Mouse (Mus musculus): ENCODE data around the gene Atr.

Gene Atr

DNA sequence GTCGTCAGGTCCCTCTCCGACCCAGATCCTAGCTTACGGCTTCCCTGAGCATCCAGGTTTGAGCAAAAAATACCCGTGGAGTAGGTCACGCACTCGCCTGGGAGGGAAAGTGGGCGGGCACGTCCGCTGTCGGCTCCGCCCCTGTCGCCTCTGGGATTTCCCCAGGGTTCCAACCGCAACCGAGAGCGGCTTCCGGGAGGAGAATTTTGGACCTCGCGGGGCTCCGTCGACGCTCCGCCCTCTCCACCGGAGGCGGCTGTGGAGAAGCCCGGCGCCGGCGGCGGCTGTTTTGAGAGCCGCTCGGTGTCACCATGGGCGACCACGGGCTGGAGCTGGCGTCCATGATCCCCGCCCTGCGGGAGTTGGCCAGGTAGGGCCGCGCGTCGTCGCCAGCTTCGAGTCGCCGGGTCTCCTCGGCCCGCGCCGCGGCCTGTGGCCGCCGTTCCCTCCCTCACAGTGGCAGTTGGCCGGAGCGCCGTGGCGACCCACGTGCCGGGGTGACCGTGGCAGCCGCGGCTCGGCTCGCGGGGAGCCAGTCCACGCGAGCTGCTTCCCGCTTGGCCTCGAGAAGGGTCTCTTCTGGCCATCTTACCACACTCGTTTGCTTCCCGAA is at the start of gene Atr:
Atr (plus strand) TSS at position 184 of the 613 bp plus-strand sequence.
- peak; percentile 94 for DNase-seq (ENCODE audit: low read depth, low spot score)

GRCm38 (mm10) chr9:95809596-95809995 is 47.8 kb upstream of the Atr start:
- no peak for DNase-seq (ENCODE audit: low read depth, low spot score)

- DNase-seq (ENCODE audit: low read depth, low spot score) = no peak
Measured at GRCm38 (mm10) chr9:95811817-95812216, 45.6 kb upstream of the Atr start.

GRCm38 (mm10) chr9:95813721-95814531 is 43.5 kb upstream of the Atr start:
- peak; percentile 1 for DNase-seq (ENCODE audit: low read depth, low spot score)

GRCm38 (mm10) chr9:95815015-95815673 is 42.3 kb upstream of the Atr start:
- DNase-seq (ENCODE audit: low read depth, low spot score) = no peak

DNA sequence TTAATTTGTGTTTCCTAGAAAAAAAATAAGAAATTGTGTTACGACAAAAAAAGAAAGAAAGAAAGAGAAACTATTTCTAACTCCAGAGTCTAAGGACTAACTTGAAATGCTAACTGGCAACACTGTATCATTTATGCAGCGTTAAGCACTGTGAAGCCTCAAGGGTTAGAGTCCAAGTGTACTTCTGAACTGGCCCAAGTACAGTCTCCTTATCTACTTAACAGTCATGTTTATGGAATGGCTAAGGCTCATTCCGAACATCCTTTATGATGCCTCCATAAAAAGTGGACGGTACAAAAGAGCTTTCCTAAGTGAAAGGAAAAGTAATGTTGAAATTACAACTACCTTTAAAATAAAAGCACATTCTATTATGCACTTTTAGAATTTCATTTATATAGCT is 41.7 kb upstream of the Atr start:
- no peak for DNase-seq (ENCODE audit: low read depth, low spot score)

DNA sequence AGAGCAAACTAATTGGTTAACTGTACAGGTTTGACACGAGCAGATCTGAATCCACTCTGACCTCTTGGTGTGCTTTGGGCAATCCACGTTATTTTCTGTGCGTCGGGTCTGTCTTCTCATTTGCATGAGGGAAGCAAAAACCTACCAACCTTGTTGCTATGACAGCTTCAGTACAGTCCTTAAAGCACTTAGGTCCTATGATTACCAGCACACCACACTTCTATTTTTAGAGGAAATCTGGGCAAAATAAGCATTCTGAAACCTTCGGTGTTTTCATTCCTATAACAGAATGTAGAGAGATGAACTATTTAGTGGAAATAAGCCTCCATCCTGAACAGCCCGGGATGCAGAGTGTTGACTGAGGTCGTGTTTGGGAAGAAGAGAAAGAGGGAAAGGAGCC is 34.9 kb upstream of the Atr start:
- no peak for DNase-seq (ENCODE audit: low read depth, low spot score)

- DNase-seq (ENCODE audit: low read depth, low spot score) = no peak
Measured at GRCm38 (mm10) chr9:95827565-95827964, 29.8 kb upstream of the Atr start.

- no peak for DNase-seq (ENCODE audit: low read depth, low spot score)
Measured at GRCm38 (mm10) chr9:95832758-95833157, 24.6 kb upstream of the Atr start.

DNA sequence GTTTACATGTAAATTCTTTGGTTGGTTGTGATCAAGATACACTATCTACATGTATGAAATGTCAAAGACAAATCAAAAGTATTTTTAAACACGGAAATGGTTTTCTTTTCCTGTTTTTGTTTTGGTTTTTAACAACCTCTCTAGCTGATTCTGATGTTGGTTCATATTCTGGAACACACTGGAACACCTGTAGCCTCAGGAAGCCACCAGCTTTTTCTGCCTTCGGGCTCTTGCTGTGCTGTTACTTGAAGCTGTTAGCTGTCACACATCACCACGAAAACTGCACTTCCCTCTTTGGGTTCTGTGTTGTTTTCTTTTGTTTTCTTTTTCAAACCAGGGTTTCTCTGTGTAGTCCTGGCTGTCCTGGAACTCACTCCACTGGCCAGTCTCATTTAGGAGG is 22.6 kb upstream of the Atr start:
- DNase-seq (ENCODE audit: low read depth, low spot score) = no peak

DNA sequence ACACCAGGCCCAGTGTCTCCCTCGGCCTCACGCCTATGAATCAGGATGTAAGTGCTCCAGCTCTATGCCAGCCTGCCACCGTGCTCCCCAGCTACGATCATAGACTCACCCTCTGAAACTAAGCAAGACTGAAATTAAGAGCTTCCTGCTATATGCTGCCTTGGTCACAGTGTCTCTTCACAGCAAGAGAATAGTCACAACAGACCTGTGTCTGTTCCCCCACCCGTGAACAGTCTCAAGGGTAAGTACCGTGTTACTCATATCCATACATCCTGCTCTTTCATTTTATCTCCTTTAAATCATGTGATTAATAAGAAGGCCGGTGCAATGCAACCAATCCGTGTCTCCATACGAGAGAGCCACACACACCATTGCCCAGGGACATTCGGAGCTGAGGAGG is 21.7 kb upstream of the Atr start:
- no peak for DNase-seq (ENCODE audit: low read depth, low spot score)

DNA sequence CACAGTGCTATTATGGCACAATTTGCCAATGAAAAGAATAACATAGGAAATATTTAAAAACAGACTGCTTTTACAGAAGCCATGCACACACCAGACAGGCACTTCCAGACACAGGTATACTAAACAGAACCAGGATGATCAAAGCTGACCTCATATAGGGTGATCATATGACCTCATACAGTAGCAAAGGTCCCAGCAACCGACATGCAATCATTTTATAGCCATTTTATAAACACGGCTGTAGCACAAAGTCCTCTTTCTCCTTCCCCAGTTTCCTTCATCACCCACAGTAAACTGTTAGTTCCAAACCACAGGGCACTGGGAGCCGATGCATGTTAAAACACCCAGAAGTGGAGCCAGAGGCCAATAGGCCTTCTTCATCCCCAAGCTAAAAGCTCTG is 18.0 kb upstream of the Atr start:
- DNase-seq (ENCODE audit: low read depth, low spot score) = no peak

GRCm38 (mm10) chr9:95844825-95845460 is 12.5 kb upstream of the Atr start, which contains the start of gene Pls1:
Pls1 (minus strand) TSS chr9:95845311.
- DNase-seq (ENCODE audit: low read depth, low spot score) = peak; percentile 90

DNA sequence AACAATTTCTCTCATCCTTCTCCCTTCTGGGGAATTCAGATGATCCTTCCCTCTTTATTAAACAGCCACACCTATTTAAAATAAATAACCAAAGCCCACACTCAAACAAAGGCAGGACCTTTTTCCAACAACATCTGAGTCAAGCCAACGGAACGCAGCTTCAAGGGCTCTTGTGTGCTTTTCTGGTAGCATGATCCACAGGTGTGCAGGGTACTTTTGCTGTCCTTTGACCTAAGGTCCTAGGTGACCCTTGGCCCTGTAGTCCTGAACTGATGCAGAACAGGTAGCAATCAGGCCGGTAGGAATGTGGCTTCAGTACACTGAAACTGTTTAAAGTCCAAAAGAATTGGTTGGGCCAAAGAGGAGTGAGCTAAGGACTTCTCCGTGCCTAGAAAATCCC is 11.7 kb upstream of the Atr start:
- DNase-seq (ENCODE audit: low read depth, low spot score) = no peak

- DNase-seq (ENCODE audit: low read depth, low spot score) = no peak
Measured at GRCm38 (mm10) chr9:95851671-95852070, 5.7 kb upstream of the Atr start.

GRCm38 (mm10) chr9:95852896-95853295 is 4.5 kb upstream of the Atr start:
- DNase-seq (ENCODE audit: low read depth, low spot score) = peak; percentile 87

DNA sequence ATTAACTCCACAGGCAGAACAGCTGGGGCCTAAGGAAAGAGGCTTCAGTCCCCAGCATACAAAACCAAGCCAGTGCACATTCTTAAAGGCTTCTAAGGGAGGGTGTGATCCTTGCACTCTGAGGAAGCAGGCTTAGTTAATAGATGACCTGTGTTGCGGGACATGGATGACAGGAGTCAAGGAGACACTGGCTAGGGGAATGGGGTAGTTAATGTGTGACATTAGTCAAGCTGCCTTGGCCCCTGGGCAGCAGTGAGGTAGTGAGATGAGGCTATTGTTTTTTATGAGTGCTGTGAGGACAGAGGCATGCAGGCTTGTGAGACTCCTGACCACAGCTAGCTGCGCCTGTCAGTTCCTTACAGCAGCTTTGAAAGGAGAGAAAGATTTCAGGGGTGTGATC is 2.5 kb upstream of the Atr start:
- no peak for DNase-seq (ENCODE audit: low read depth, low spot score)

GRCm38 (mm10) chr9:95856004-95856403 is 1.4 kb upstream of the Atr start:
- DNase-seq (ENCODE audit: low read depth, low spot score) = no peak

- peak; percentile 61 for DNase-seq (ENCODE audit: low read depth, low spot score)
Measured at GRCm38 (mm10) chr9:95858027-95858570, 702 bp downstream of the Atr start.

- no peak for DNase-seq (ENCODE audit: low read depth, low spot score)
Measured at GRCm38 (mm10) chr9:95878246-95878645, 20.8 kb downstream of the Atr start.

DNA sequence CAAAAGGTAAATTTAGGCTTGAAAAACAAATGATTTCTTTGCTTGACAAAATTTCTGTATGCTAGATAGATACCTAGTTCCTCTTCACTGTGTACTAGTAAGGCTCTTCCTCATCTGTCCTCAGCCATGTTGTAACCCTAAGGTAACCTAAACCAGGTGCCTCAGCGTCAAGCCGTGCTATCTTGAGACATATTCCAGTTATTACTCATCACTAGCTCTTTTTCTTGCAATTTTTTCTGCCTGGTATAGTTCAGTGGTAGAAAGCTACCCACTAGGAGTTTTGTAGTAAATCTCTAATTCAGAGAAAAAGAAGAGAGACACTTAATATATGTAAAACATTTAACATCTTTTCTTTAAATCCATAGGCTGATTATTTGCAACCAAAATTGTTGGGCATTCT is 25.4 kb downstream of the Atr start:
- DNase-seq (ENCODE audit: low read depth, low spot score) = no peak

DNA sequence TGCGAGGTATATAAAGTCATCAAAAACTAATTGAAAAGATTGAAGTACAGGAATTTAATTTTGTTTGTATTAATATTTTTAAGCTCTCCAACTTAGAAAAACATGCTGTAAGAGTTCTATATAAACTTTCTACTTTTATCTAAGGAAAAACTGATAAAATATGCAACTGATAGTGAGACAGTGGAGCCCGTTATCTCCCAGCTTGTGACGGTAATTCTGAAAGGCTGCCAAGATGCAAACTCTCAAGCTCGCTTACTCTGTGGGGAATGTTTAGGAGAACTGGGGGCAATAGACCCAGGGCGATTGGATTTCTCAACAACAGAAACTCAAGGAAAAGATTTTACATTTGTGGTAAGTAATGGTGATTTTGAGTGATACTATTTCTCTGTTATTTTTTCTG is 40.0 kb downstream of the Atr start:
- no peak for DNase-seq (ENCODE audit: low read depth, low spot score)

Measured in forelimb bud, embryonic 11.5 days (tissue).